Mouse (Mus musculus): ENCODE measurements around the gene Gphn. TPM values are rescaled to one million over a fixed set of nuclear protein-coding genes. Genes with fewer than 3 reads are reported as not detected.

The Gphn gene
- polyA plus RNA-seq, 1 experiment from 2014 or later, result 25.7 TPM

DNA sequence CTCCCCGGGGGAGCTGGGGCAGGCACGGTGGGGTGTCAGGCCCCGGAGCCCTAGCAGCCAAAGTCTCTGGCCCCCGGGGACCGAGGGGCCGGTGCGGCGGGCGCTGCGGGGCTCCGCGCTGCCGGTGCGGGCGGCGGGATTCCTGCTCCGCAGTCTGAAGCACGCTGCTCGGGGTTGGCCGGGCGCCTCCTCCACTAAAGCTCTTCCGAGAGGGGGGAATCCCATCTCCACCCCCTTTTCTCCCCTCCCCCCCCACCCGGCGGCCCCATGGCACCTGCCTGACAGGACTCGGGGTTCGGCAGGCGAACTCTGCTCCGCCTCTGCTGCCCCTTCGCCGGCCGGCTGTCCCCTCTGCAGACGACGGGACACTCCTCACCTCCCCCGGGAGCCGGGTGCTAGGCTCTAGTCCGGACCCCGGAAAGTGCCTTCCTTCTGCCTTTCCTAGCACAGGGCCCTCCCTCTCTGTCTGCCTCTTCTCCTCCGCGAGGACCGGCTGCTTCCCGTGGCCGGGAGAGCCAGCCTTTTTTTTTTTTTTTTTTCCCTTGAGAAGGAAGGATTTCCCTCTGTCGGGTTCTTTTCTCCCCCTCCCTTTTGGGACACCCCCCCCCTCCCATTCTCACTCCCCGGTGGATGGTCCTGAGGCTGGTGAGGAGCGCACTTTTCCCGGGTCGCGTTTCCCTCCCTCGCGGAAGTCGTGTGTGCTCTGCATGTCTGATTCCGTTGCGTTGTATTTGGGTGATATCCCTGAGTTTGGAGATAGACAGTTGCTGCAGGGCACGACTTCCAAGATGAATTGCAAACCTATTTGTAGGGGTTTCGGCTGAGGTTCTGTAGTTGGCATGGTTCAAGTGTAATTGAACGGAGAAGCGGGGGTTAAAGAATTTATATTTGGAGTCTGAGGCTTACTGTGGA, 1.1 kb downstream of the Gphn start:
- peak; percentile 28 for ATAC-seq (ENCODE audit: low FRiP score, low read depth)
- under 1% methylated on average over 57 of the region's 57 CpGs for WGBS
- peak overlapping the region; percentile 89 for H3K27ac ChIP-seq

DNA sequence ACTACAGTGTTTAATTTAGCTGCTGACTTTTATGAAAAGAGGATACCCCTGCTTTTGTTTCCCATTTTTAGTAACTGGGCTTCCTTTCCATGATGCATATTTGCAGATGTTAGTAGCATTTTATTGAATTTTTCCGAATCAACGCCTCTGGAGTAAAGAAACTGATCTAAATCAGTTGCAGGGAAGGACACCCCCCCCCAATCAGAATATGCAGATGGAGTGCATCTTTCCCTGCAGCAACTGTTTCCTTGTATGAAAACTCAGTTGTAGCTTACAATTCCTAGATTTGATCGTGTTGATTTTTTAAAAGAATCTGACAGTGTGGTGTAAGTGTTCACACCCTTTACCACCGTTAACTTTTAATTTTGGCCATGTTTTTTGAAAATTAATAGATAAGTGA, 2.0 kb downstream of the Gphn start:
- H3K4me1 ChIP-seq, result 0 out of 2 replicates have a peak, but pooled peaks cover 5% of the 10 kb centered on the region
- no peak overlapping the region for H3K27ac ChIP-seq
- 33% methylated on average over 4 of the region's 4 CpGs for WGBS
- no peak for ATAC-seq (ENCODE audit: low FRiP score, low read depth)
- no peaks in the 10 kb centered on the region for H3K9me3 ChIP-seq
- H3K27me3 ChIP-seq (replicated peaks), result no peaks in the 10 kb centered on the region
- H3K4me3 ChIP-seq, result 0 out of 2 replicates have a peak overlapping the region, but pooled peaks have one; percentile 5
- H3K36me3 ChIP-seq, result no peaks in the 10 kb centered on the region
- no peak overlapping the region for H3K9ac ChIP-seq
- peak overlapping the region; percentile 76 for H3K4me2 ChIP-seq (replicated peaks)

More for the DNA sequence above, 1.1 kb downstream of the Gphn start:
- Histone ChIP-seq H3K4me2 (replicated peaks) (peak overlapping the region; percentile 76), H3K9ac (peak overlapping the region; percentile 92), H3K27me3 (replicated peaks) (no peaks in the 10 kb centered on the region), H3K9me3 (no peaks in the 10 kb centered on the region), H3K36me3 (no peaks in the 10 kb centered on the region), H3K4me3 (peak overlapping the region; percentile 92), H3K4me1 (0 out of 2 replicates have a peak, but pooled peaks cover 5% of the 10 kb centered on the region)

DNA sequence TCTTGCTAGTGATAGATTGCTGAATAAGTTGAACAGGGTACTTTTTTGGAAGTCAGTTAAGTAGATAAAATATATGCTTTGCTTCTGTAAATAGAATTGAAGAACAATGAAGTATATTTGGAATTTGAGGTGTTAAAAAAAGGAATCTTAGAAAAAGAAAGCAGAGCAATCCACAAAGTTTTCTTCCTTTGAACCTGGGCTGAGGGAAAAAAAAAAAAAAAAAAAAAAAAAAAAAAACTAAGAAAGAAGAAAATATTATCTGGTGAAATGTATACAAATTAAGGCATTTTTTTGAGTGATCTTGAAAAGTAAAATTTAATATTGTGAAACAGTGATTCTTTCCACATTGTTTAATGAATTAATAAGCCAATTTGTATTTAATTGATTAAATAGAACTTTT, 6.4 kb downstream of the Gphn start:
- H3K4me2 ChIP-seq (replicated peaks), result no peak overlapping the region
- no peak overlapping the region for H3K4me3 ChIP-seq
- ATAC-seq (ENCODE audit: low FRiP score, low read depth), result no peak
- no peaks in the 10 kb centered on the region for H3K36me3 ChIP-seq
- H3K9ac ChIP-seq, result no peak overlapping the region
- H3K27me3 ChIP-seq (replicated peaks), result no peaks in the 10 kb centered on the region
- no peaks in the 10 kb centered on the region for H3K9me3 ChIP-seq
- H3K4me1 ChIP-seq, result 0 out of 2 replicates have a peak, but pooled peaks cover 5% of the 10 kb centered on the region
- H3K27ac ChIP-seq, result no peak overlapping the region

DNA sequence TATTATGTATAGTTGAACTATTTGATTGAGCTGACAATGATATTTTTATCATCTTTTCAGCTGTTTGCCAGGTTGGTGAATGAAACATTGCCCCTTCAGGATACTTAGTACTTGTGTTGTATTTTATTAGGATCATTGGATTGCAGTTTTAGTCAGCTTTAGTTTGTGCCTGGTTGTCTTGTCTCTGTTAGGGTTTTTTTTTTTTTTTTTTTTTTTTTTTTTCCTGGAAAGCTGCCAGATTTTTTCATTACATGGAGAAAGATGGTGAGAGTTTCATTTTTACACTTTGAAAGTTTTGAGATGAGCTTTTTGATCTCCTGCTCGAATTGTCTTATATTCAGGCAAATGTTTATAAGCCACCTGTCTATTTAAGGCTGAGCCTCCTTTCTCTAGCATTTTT, 22.2 kb downstream of the Gphn start:
- no peaks in the 10 kb centered on the region for H3K27me3 ChIP-seq (replicated peaks)
- no peak for ATAC-seq (ENCODE audit: low FRiP score, low read depth)
- H3K4me2 ChIP-seq (replicated peaks), result no peak overlapping the region
- H3K4me1 ChIP-seq, result no peaks in the 10 kb centered on the region
- 94% methylated on average over 1 of the region's 1 CpGs for WGBS
- no peak overlapping the region for H3K9ac ChIP-seq
- no peaks in the 10 kb centered on the region for H3K36me3 ChIP-seq
- no peak overlapping the region for H3K27ac ChIP-seq
- no peaks in the 10 kb centered on the region for H3K9me3 ChIP-seq
- H3K4me3 ChIP-seq, result no peak overlapping the region

DNA sequence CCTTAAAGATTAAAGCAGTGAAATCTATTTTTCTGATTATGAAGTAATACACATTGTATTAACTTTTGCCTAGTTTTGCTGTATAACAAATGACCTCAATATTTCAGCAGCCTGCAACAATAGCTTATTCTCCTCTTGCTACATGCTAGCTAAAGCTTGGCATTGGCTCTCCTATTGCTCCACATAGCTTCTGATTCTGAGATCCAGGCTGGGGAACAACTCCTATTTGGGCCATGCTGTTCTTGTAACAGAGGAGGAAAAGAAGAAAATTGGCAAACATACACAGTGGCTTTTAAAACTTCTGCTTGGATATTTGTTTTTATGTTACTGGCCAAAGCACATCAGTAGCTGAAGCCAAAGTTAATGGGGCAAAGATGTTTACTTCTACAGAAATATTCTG, 23.0 kb downstream of the Gphn start:
- Histone ChIP-seq H3K9ac (no peak overlapping the region), H3K4me1 (no peaks in the 10 kb centered on the region), H3K27me3 (replicated peaks) (no peaks in the 10 kb centered on the region), H3K4me2 (replicated peaks) (no peak overlapping the region), H3K27ac (no peak overlapping the region), H3K4me3 (no peak overlapping the region), H3K36me3 (no peaks in the 10 kb centered on the region), H3K9me3 (no peaks in the 10 kb centered on the region)
- no peak for ATAC-seq (ENCODE audit: low FRiP score, low read depth)

DNA sequence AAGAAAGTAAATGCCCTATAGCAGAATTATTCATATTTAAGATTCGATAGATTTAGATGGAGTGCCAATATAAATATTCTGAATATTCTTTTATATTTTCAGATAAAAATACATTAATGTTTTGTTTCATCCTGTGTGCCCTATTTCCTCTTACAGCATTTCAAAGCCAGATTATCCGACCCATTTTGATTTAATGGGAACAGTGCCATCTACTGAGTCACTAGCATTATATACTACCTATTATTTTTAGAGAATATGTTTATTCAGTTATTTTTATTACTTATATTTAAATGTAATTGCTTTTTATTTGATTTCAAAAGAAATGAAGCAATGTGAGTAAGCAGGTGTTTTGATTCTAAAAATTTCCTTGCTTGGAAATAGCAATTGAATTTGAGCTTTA, 51.2 kb downstream of the Gphn start:
- H3K4me3 ChIP-seq, result no peak overlapping the region
- H3K36me3 ChIP-seq, result no peaks in the 10 kb centered on the region
- H3K27me3 ChIP-seq (replicated peaks), result no peaks in the 10 kb centered on the region
- 88% methylated on average over 2 of the region's 2 CpGs for WGBS
- no peaks in the 10 kb centered on the region for H3K4me1 ChIP-seq
- H3K9ac ChIP-seq, result no peak overlapping the region
- H3K27ac ChIP-seq, result no peak overlapping the region
- no peak overlapping the region for H3K4me2 ChIP-seq (replicated peaks)
- H3K9me3 ChIP-seq, result no peaks in the 10 kb centered on the region
- ATAC-seq (ENCODE audit: low FRiP score, low read depth), result no peak

DNA sequence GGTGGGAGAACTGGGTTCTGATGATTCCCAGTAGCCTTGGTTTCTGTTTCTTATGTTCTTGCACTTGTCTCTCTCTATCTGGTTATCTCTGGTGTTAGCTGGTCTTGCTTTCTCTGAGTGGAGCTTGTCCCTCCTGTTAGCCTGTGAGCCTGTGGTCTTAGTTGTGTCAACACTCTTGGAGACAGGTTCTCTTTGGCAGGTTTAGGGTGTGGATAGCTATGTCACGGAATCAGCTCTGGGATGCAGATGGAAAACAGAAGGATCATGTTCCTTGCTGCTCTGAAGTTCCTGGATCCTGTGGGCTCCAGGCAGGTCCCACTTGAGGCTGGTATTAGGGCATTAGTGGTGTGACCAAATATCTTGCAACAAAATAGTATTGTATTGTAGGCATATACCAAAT, 64.2 kb downstream of the Gphn start:
- Histone ChIP-seq H3K4me2 (replicated peaks) (no peak overlapping the region), H3K4me1 (no peaks in the 10 kb centered on the region), H3K27ac (no peak overlapping the region), H3K36me3 (no peaks in the 10 kb centered on the region), H3K4me3 (no peak overlapping the region), H3K9ac (no peak overlapping the region), H3K27me3 (replicated peaks) (no peaks in the 10 kb centered on the region), H3K9me3 (no peaks in the 10 kb centered on the region)
- no peak for ATAC-seq (ENCODE audit: low FRiP score, low read depth)
- 91% methylated on average over 1 of the region's 1 CpGs for WGBS

DNA sequence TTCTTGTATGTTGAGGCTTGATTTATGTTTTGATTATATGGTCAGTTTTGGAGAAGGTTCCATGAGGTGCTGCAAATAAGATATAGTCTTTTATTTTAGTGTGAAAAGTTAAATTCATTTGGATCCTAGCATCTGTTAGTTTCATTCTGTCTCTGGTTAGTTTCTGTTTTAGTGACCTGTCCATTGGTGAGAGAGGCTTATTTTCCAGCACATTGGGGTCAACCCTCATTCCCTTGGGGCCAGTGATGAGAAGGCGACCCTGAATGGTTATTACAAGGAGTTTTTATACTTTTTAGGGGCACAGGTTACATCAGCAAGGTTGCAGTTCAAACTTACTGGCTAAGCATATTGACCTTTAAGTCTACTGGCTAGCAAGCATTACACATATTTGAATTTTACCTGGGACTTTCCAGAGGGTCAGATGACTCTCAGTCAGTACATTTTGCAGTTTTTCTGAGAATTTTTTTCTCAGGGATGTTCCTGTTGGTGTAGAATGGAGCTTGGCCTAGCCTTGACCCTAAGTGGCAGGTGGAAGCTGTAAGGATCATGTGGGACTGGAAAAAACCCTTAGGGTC, 72.7 kb downstream of the Gphn start:
- Histone ChIP-seq H3K9ac (no peak overlapping the region), H3K27ac (no peak overlapping the region), H3K4me3 (no peak overlapping the region), H3K4me2 (replicated peaks) (no peak overlapping the region), H3K4me1 (no peaks in the 10 kb centered on the region), H3K36me3 (no peaks in the 10 kb centered on the region), H3K27me3 (replicated peaks) (no peaks in the 10 kb centered on the region), H3K9me3 (no peaks in the 10 kb centered on the region)
- no peak for ATAC-seq (ENCODE audit: low FRiP score, low read depth)
- 84% methylated on average over 1 of the region's 1 CpGs for WGBS

DNA sequence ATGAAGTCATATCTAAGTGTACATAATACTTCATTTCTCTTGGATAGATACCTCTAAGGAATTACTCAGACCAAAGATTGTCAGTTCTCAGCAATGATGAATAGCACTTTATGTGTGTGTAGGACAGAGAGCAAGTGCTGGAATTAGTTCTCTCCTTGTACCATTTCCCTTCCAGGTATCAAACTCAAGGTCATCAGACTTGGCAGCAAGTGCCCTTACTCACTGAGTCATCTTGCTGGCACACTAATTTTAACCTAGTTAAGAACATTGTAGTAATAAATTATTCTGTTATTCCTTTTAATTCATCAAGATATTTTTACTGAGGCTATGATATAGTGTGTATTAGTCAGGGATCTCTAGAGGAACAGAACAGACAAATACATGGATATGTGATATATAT, 88.9 kb downstream of the Gphn start:
- ATAC-seq (ENCODE audit: low FRiP score, low read depth), result no peak

DNA sequence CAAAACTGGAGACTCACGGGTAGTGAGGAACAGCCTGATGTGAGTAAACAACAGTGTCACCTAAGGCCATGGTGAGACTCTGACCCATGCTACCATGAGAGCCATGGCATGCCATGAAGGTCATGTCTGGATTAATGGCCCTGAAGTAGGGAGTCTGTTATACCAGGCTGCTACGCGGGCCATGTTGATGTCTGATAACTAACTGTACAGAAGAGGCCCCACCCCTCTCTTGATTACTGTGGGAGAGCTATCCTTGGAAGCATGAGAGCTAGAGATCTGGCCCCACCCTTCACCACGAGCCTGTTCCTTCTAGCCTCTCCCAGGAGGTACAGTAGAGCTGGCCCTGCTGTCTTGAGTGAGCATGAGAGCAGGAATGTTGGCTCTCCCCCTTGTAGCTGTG, 101.8 kb downstream of the Gphn start:
- H3K27me3 ChIP-seq (replicated peaks), result no peaks in the 10 kb centered on the region
- H3K9ac ChIP-seq, result no peak overlapping the region
- H3K27ac ChIP-seq, result no peak overlapping the region
- no peaks in the 10 kb centered on the region for H3K9me3 ChIP-seq
- no peak overlapping the region for H3K4me2 ChIP-seq (replicated peaks)
- no peak overlapping the region for H3K4me3 ChIP-seq
- 93% methylated on average over 4 of the region's 4 CpGs for WGBS
- H3K4me1 ChIP-seq, result no peaks in the 10 kb centered on the region
- H3K36me3 ChIP-seq, result no peaks in the 10 kb centered on the region
- ATAC-seq (ENCODE audit: low FRiP score, low read depth), result no peak

More for the DNA sequence above, 88.9 kb downstream of the Gphn start:
- H3K4me3 ChIP-seq, result no peak overlapping the region
- no peaks in the 10 kb centered on the region for H3K4me1 ChIP-seq
- H3K4me2 ChIP-seq (replicated peaks), result no peak overlapping the region
- no peaks in the 10 kb centered on the region for H3K27me3 ChIP-seq (replicated peaks)
- H3K9me3 ChIP-seq, result no peaks in the 10 kb centered on the region
- no peak overlapping the region for H3K27ac ChIP-seq
- 0 out of 2 replicates have a peak, but pooled peaks cover 4% of the 10 kb centered on the region for H3K36me3 ChIP-seq
- no peak overlapping the region for H3K9ac ChIP-seq

DNA sequence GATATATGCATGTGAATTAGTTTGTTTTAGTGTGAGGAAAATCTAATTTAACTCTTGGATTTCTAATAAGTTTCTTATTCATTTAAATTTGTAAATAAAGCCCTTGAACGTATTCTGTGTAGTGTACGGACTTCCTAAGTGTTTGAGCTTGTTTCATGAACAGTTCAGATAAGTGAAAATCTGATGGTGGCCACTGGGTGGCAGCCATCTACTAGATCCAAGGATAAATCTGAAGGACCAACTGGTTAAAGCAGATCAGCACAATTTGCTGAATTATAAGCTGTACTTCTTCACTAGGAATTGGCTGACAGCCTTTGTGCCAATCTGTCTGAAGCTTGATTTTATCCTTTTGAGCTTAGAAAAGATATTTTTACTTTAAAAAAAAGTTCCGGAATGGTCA, 105.9 kb downstream of the Gphn start:
- H3K4me3 ChIP-seq, result no peak overlapping the region
- no peak for ATAC-seq (ENCODE audit: low FRiP score, low read depth)
- H3K27me3 ChIP-seq (replicated peaks), result no peaks in the 10 kb centered on the region
- H3K4me2 ChIP-seq (replicated peaks), result no peak overlapping the region
- H3K4me1 ChIP-seq, result no peaks in the 10 kb centered on the region
- H3K36me3 ChIP-seq, result no peaks in the 10 kb centered on the region
- no peaks in the 10 kb centered on the region for H3K9me3 ChIP-seq
- no peak overlapping the region for H3K27ac ChIP-seq
- WGBS, result 73% methylated on average over 3 of the region's 3 CpGs
- H3K9ac ChIP-seq, result no peak overlapping the region

DNA sequence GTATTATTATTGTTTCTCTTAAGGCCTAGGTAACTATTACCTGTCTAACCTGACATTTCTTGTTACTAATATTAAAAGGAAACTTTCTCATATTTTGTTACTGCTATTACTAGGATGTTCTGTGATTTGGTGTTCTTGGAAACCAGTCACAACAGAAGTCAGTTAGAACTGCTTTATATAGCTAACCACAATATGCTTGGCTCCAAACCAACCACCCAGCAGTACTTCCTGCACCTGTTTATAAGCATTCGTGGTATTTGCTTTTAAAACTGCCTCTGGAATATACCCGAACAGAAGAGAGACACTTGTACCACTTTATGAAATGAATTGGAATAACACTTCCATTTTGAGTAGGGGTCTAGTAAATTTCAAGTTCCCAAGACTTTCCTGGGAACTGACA, 130.3 kb downstream of the Gphn start:
- Histone ChIP-seq H3K9me3 (no peaks in the 10 kb centered on the region), H3K4me1 (no peaks in the 10 kb centered on the region), H3K9ac (no peak overlapping the region), H3K27me3 (replicated peaks) (no peaks in the 10 kb centered on the region), H3K4me3 (no peak overlapping the region), H3K36me3 (no peaks in the 10 kb centered on the region), H3K27ac (no peak overlapping the region), H3K4me2 (replicated peaks) (no peak overlapping the region)
- ATAC-seq (ENCODE audit: low FRiP score, low read depth), result no peak
- 86% methylated on average over 2 of the region's 2 CpGs for WGBS

DNA sequence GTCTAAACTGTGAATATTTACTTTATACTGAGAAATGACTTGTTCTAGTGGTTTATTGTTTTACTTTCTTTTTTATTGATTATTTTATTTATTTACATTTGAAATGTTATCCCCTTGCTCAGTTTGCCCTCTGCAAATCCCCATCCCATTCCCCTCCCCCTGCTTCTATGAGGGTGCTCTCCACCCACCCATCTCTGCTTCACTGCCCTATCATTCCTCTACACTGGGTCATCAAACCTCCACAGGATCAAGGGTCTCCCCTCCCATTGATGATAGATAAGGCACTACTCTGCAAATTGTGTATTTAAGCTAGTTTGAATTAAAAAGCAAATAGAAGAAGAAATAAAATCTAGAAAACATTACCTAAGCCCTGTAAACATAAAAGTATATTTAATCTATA, 163.1 kb downstream of the Gphn start:
- no peak for ATAC-seq (ENCODE audit: low FRiP score, low read depth)
- Histone ChIP-seq H3K9ac (no peak overlapping the region), H3K27me3 (replicated peaks) (no peaks in the 10 kb centered on the region)

More for the DNA sequence above, 163.1 kb downstream of the Gphn start:
- no peaks in the 10 kb centered on the region for H3K36me3 ChIP-seq
- H3K27ac ChIP-seq, result no peak overlapping the region
- no peaks in the 10 kb centered on the region for H3K4me1 ChIP-seq
- H3K9me3 ChIP-seq, result no peaks in the 10 kb centered on the region
- no peak overlapping the region for H3K4me3 ChIP-seq
- H3K4me2 ChIP-seq (replicated peaks), result no peak overlapping the region
